Mouse (Mus musculus): ENCODE results near the gene Mdm2.

Gene Mdm2

DNA sequence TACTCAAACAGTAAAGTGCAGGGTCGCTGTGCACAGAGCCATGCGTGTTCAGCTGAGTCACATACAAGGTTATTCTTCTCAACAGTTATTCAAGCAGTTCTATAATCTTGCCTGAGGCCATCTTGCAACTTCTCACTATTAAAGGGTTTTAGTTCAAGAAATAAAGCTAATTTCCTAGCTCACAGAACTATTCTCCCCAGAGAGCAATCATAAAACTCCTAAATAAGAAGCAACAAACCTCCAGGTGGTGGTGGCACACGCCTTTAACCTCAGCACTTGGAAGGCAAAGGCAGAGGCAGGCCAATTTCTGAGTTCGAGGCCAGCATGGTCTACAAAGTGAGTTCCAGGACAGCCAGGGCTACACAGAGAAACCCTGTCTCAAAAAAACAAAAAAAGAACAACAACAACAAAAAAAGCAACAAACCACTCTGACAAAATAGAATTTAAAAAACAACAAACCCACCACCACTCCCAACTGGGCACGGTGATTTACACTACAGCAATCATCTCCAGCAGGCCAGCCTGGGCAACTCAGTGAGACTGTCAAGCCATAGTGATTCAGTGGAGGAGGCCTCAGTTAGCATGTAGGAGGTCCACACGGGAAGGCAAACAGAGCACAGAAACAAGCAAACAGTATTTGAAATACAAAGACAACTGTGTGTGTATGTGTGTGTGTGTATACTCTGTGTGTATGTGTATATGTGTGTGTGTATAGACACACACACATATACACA lies 13.6 kb downstream of the Mdm2 start:
- no peak for DNase-seq (ENCODE audit: low read depth)

DNA sequence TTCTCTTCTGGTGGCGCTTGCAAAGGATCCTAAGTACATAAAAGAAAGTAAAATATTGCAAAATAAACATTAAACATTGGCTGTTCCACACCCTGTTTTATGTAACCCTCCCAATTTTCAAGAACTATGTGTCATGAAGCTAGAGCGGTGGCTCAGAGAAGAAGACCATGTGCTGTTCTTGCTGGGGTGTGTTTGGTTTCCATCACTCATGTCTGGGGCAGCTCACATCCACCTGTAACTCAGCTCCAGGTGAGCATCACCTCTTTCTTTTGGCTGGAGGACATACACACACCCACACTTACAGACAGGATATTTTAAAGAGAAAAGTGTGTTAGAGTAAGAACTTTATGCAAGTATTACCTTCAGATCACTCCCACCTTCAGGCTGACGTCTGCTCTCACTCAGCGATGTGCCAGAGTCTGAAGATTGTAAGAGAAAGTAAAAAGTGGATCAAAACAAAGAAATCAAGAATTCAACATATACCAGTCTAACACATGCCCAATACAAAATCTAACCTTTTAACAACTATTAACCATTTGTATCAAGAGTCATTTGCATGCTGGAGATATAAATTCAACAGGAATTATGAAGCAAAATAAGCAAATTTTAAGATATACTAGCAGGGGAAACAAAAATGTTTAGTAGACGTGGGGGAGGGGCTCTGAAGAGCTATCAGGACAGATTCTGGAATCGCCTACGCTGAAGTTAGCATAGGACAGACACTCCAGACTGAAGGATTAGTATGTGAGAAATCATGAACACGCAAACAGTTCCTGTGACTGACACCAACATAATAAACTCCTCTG lies 14.3 kb downstream of the Mdm2 start:
- DNase-seq (ENCODE audit: low read depth), result no peak

DNA sequence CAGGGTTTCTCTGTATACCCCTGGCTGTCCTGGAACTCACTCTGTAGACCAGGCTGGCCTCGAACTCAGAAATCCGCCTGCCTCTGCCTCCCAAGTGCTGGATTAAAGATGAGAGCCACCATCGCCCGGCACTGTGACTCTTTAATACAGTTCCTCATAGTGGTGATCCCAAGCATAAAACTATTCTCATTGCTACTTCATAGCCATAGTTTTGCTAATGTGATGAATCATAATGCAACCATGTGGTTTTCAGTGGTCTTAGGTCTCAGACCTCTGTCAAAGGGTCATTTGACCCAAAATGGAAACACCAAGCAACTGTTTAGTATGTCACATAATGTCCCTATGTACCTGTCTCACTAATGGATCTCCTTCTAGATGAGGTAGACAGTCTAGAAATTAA lies 15.0 kb downstream of the Mdm2 start:
- DNase-seq (ENCODE audit: low read depth), result no peak

- DNase-seq (ENCODE audit: low read depth), result no peak
Observed at GRCm38 (mm10) chr10:117695027-117695426, 15.5 kb downstream of the Mdm2 start.

- no peak for DNase-seq (ENCODE audit: low read depth)
Observed at GRCm38 (mm10) chr10:117694255-117694953, 16.2 kb downstream of the Mdm2 start.

DNA sequence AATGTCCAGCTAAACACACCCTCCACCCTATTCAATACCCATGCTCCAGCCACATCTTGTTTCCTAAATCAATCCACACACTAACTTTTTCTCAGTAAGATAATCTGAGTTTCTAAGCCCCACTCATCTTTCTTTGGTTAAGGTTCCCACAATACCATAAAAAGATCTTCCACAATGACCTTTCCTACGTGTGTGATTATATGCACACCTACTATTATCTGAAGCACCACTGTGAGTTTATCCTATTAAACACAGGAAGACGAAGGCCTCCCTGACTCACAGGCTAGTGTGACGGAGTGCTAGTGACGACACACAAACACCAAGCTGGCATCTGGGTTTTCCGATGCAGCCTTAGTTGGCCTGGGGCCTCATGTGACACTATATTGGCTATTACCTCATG lies 17.6 kb downstream of the Mdm2 start:
- DNase-seq (ENCODE audit: low read depth), result no peak

DNA sequence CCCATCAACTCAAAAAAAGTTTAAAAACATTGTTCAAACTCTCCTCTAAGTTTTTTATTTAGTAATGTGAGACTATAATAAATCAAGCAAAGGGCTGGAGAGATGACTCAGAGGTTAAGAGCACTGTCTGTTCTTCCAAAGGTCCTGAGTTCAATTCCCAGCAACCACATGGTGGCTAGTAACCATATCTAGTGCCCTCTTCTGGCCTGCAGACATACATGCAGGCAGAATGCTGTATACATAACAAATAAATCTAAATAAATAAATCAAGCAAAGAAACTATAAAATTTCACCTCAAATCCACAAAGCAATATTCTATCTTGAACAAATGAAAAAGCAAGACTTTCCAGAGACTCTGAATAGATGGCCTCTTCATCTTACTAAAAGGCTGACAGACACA lies 18.4 kb downstream of the Mdm2 start:
- peak; percentile 26 for DNase-seq (ENCODE audit: low read depth)

GRCm38 (mm10) chr10:117691389-117691968 lies 19.1 kb downstream of the Mdm2 start:
- DNase-seq (ENCODE audit: low read depth), result no peak

DNA sequence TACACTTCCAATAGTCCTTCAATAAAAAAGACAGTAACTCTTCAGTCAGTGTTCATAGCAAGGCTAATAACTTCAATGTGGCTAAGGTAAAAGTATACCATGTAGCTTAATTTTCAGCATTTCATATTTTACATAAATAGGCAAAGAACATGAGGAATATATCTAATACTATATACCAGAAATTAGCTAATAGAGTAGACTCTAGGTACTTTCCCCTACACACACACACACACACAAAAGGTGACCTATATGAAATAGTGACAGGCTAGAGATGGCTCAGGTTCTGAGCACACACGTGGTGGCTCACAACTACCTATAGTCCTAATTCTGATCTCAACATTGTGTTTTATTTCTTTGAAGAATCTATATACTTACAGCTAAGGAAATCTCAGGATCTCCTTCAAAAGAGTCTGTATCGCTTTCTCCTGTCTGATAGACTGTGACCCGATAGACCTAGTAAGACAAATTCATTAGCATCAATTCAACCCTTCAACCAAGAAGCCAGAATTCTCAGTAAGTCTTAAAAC lies 19.7 kb downstream of the Mdm2 start:
- no peak for DNase-seq (ENCODE audit: low read depth)

GRCm38 (mm10) chr10:117690101-117690352 lies 20.5 kb downstream of the Mdm2 start:
- DNase-seq (ENCODE audit: low read depth), result no peak

DNA sequence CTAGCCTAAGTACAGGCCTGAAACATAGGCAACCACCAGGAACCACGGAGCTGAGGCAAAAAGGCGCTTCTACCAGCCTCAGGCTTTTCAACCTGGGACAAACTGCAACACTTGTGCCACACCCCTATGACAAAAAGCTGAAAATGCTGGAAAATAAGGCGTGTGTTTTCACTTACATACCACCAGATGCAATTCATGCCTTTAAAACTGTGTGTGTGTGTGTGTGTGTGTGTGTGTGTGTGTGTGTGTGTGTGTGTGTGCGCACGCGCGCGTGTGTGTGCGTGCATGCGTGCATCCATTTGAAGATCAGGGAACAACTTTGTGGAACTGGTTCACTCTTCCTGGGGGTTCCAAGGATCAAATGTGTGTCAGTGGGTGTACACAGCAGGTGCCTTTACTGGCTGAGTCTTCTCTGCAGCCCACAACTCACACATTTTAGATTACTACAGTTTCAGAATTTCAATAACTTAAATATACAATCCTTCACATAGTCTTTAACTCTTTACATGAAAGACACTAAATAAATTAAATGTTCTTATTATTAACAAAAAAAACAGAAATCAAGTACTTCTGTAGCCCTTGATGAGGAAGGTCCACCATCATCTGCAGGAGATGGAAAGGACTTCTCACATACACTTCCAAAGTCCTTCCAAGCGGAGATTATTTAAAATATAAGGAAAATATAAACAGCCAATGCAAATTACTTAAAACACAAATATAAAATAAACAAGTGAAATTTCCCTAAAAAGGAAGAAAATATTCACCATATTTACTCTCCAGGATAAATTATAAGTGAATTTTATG lies 21.1 kb downstream of the Mdm2 start:
- DNase-seq (ENCODE audit: low read depth), result no peak

DNA sequence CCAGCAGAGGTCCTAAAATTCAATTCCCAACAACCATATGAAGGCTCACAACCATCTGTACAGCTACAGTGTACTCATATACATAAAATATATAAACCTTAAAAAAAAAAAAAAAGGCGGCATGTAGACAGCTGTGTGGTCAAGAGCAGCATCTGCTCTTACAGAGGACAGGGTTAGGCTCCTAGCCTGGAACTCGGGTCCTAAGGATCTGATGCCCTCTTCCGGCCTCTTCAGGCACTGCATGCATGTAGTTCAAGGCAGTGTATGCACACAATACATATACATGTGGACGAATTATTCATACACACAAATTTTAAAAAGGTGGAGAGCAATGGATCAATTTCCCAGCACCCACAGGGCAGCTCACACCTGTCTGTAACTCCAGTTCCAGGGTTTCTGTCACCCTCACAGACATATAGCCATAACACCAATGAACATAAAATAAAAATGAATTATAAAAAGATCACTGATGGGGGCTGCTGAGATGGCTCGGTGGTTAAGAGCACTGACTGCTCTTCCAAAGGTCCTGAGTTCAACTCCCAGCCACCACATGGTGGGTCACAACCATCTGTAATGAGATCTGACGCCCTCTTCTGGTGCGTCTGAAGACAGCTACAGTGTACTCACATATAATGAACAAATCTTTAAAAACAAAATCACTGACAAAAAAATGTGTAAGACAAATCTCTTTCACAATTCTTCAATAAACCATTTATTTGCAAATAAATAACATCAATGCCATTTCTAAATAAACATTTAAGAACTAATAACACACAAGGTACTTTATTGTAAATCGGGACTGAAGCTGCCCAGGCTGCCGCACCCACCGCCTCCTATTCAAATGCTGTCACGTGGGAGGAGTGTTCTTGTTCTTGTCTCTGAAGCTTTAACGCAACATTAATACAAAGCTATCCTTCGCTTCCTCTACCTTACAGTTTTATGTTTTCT lies 22.1 kb downstream of the Mdm2 start:
- peak; percentile 46 for DNase-seq (ENCODE audit: low read depth)

DNA sequence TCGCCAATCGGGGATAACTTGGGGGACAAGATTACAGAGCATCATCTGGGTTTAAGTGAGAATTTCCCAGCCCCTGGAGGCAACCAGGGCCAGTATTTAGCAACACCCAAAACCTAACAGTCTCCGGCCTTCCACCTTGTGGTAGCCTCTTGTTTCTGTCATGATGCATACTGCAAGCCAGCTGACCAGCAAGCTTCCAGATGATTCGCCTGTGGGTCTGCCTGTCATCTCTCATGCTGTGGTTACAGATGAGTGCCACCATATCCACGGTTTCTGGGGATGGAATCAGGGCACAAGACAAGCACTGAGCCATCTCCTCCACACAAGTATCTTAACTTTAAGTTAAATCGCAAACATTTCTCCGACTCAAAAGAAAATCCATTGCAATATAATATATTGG lies 23.0 kb downstream of the Mdm2 start:
- peak; percentile 36 for DNase-seq (ENCODE audit: low read depth)

- DNase-seq (ENCODE audit: low read depth), result no peak
Observed at GRCm38 (mm10) chr10:117687018-117687417, 23.5 kb downstream of the Mdm2 start.

DNA sequence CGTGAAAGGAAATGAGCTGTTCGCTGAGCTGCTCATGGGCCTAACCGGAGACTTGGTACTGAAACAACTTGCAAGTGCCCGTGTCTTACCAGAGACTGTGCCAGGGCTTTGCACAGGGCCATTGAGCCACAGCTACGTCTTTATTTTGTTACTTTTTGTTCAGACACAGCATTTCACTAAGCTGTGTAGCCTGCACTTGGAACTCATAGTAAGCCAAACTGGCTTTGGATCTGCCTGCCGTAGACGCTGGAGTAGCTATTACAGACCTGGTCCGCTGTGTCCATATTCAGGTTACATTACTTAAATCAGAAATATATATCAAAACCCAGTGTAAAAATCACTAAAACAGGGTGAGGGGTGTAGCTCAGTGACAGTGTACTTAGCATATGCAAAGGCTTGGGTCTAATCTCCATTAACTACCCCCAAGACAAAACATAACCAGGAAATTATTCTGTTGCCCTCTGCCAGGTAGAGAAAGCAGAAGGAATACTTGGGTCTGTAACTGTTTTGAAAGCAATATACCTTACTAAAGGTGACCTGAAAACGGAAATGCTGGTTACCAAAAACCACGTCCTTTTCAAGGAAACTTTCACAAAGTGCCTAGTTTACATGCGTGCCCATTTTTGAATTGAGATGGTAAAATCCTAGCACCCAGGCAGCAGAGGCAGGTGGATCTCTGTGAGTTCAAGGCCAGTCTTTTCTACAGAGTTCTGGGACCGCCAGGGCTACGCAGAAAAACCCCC lies 24.5 kb downstream of the Mdm2 start:
- DNase-seq (ENCODE audit: low read depth), result no peak

GRCm38 (mm10) chr10:117685171-117685848 lies 25.2 kb downstream of the Mdm2 start:
- DNase-seq (ENCODE audit: low read depth), result no peak

DNA sequence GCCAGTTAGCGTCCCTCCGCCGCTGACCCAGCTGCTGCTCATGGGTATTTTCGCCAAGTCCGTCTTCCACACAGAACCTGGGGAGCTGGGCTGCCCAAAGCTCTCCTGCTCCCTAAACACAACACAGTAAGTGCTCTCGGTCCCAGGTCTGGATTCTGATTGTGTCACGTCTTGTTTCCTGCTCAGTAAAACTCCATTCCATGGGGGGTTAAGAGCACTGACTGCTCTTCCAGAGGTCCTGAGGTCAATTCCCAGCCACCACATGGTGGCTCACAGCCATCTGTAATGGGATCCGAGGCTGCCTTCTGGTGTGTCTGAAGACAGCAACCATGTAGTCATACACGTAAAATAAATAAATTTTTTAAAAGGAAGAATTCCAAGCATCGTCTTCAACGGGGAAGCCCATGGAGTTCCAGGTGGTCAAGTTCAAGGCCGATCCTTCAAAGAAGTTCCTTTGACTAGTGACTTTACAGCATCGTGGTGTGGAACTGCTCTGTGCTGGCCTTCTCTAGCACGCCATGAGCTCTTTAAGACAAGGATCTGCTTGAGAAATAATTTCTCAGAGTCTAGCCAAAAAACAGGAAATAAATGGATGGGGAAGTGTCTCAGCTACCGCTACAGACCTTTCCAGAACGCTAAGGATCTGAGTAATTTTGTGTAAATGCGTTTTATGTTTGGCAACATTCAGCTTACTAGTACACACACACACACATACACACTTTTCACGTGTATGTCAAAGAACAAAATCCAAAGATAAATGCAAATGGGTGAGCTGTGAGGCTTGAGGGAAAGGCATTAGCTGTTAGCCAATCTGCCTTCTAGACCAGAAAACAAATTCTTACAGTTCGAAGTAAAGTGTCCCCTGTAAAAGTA lies 26.0 kb downstream of the Mdm2 start:
- no peak for DNase-seq (ENCODE audit: low read depth)

DNA sequence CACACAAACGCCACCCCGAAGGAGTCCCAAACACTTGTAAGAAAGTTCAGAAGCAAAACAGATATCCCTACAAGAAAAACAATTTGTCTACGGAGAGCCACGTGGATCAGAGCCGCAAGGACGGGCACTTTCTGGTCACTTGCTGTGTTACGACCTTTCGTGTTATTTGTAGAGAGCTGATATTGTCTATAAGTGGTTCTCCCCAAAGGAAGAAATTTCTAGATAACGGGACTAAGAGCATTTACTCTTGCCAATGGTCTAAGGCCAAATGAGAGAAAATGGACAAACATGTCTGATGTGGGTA lies 26.9 kb downstream of the Mdm2 start:
- no peak for DNase-seq (ENCODE audit: low read depth)
